Mouse (Mus musculus) CH12.LX (cell line): ENCODE measurements around the gene Gm36028.

Experiments used
- CTCF ChIP-seq, 2 experiments: IDR thresholded peaks in 1 of 2; conservative IDR thresholded peaks in 1 of 2; 2 replicates each; pipeline ENCODE4 v1.5.1; 2011 to 2012; ENCODE audit warnings: low read depth in 2 of 2, low read length in 2 of 2, improper control_type of control experiment in 1 of 2, inconsistent platforms in 1 of 2, mild to moderate bottlenecking in 1 of 2, moderate library complexity in 1 of 2
- E2F4 ChIP-seq: IDR thresholded peaks from 2 replicates; pipeline ENCODE4 v1.6.1; 2011; ENCODE audit warnings: low read depth, low read length, improper control_type of control experiment; ENCODE audit not compliant: insufficient replicate concordance
- GABPA ChIP-seq: IDR thresholded peaks from 2 replicates; pipeline ENCODE4 v1.6.1; 2012; ENCODE audit warnings: low read depth, low read length, improper control_type of control experiment, inconsistent platforms; ENCODE audit not compliant: insufficient replicate concordance
- POLR2A ChIP-seq: IDR thresholded peaks from 2 replicates; pipeline ENCODE4 v1.6.1; 2011; ENCODE audit warnings: low read depth, mild to moderate bottlenecking, improper control_type of control experiment, low read length

- TF ChIP-seq CTCF (conservative IDR thresholded peaks at IDR 0.05 in 1 of 2, IDR thresholded peaks at IDR 0.05 in 1 of 2; ENCODE audit: low read depth in 2 of 2, low read length in 2 of 2) (no peak), POLR2A (no peak), E2F4 (no peak), GABPA (no peak)
Measured at GRCm38 (mm10) chr16:37860213-37860612, 733 bp downstream of the Gm36028 start.
